Mouse (Mus musculus) ES-Bruce4 (cell line): ENCODE measurements at regions not wholly inside any gene's neighbourhood (a gene's known extent, or its start where the extent isn't known, plus 50 kb on each side); places are given as distances from the start of the nearest gene placed in this dataset.

ENCODE experiments used
- CTCF ChIP-seq: IDR thresholded peaks from one replicate; pipeline ENCODE4 v1.8.1; 2011; ENCODE audit warnings: low read depth, low read length
- EP300 ChIP-seq: IDR thresholded peaks from 2 replicates; pipeline ENCODE4 v1.6.1; 2011; ENCODE audit warnings: low read depth, low read length; ENCODE audit not compliant: insufficient read depth
- POLR2A ChIP-seq: IDR thresholded peaks from one replicate; pipeline ENCODE4 v1.8.1; 2011; ENCODE audit warnings: low read length; ENCODE audit not compliant: insufficient read depth

DNA sequence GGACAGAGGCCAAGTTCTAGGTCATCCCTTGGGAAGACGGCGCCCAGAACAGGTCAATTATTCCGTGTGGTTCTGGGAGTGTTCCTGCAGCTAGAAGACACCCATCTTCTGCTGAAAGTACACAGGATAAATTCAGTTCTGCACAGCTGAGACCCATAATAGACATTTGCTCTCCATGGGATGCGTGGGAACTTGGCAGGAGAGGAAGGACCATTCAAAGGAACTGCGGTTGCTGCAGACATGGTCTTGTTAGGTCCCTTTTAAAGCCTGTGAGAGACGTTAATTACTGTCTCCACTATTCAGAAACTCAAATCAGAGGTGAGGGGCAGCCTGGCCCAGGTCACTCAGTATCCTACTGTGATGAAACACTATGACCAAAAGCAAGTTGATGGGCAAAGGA lies 130.4 kb downstream of the Cdc5l start:
- TF ChIP-seq POLR2A (no peak), CTCF (no peak), EP300 (no peak)
